Mouse (Mus musculus) retina, postnatal 1 day (tissue): ENCODE measurements around the gene Carhsp1.

Source experiments
- DNase-seq: peaks from one replicate; pipeline ENCODE4 v3.0.0-alpha.2; 2012

The Carhsp1 gene

GRCm38 (mm10) chr16:8637217-8638051 is 34.5 kb downstream of the Carhsp1 start, which contains the start of the genes Pmm2 and Tmem186:
TSS of gene Pmm2 (plus strand) at chr16:8637674.
TSS of gene Tmem186 (minus strand) at chr16:8637712.
- peak; percentile 95 for DNase-seq

- DNase-seq: no peak
These were observed 35.1 kb downstream of the Carhsp1 start for GRCm38 (mm10) chr16:8636867-8637216.

DNA sequence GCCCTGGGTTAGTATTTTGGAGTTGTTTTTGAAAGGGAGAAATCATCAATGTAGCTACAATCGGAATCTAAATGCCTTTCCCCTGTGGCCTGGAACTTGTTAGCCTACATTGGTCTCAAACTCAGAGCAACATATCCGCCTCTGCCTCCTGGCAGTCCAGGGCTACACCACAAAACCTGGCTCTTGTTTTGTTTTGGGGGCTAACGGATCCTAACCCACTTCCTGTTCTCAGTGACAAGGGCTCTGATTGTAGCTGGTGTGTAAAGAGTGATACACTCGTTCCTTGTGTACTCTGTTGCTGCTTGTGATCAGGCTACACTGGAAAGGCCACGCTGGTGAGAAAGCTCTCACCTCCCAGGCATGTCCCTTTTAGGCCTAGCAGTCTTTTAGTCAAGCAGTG is 40.5 kb downstream of the Carhsp1 start:
- DNase-seq: no peak

DNA sequence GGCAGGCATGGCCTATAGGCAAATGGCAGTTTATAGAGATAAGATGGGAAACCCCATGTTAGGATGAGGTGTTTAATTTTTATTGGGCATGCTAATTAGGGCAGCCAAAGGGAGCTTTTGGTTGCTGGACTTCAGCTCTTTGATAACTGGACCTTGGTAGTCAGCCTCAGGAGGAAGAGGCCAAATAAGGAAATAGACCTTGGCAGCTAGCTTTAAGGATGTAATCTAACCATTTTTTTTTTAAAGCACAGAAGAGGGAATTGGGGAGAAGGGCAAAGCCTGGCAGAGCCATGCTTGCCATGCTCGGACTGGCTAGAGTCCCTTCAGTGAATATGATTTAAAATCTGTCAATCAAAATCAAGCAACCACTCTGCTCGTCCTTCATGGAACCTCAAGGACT is 41.5 kb downstream of the Carhsp1 start:
- no peak for DNase-seq

GRCm38 (mm10) chr16:8620315-8621115 is 51.4 kb downstream of the Carhsp1 start:
- no peak for DNase-seq

- DNase-seq: no peak
These were observed 52.2 kb downstream of the Carhsp1 start for GRCm38 (mm10) chr16:8619659-8620314.

GRCm38 (mm10) chr16:8613447-8613846 is 58.5 kb downstream of the Carhsp1 start:
- DNase-seq: no peak

GRCm38 (mm10) chr16:8613039-8613438 is 58.9 kb downstream of the Carhsp1 start:
- DNase-seq: no peak

GRCm38 (mm10) chr16:8612214-8613005 is 59.5 kb downstream of the Carhsp1 start:
- DNase-seq: no peak

GRCm38 (mm10) chr16:8610397-8610796 is 61.6 kb downstream of the Carhsp1 start:
- no peak for DNase-seq
